Mouse (Mus musculus) neural tube, embryonic 15.5 days (tissue): ENCODE results near the gene Wrap53. TPM values are rescaled to one million over a fixed set of nuclear protein-coding genes. Genes with fewer than 3 reads are reported as not detected.

ENCODE experiments used
- ATAC-seq: fragments of 200-750 bp; cut with Nextera tagmentation; 2 replicates; pipeline ENCODE4 v1.8.0; 2017; ENCODE audit warnings: mild to moderate bottlenecking, moderate TSS enrichment, moderate library complexity; ENCODE audit not compliant: low FRiP score
- H3K27ac ChIP-seq: fragments of 300-500 bp; sonication (generic); replicated peaks from 2 replicates; pipeline ENCODE4 v1.5.1; 2015; ENCODE audit warnings: mild to moderate bottlenecking, inconsistent platforms
- H3K27me3 ChIP-seq: fragments of 300-500 bp; sonication (generic); replicated peaks from 2 replicates; pipeline ENCODE4 v1.6.1; 2015; ENCODE audit warnings: inconsistent platforms
- H3K36me3 ChIP-seq: fragments of 300-500 bp; sonication (generic); 2 replicates; pipeline ENCODE4 v1.6.1; 2015; ENCODE audit warnings: inconsistent platforms
- H3K4me1 ChIP-seq: fragments of 300-500 bp; sonication (generic); 2 replicates; pipeline ENCODE4 v1.6.1; 2015; ENCODE audit warnings: inconsistent platforms
- H3K4me2 ChIP-seq: fragments of 300-500 bp; sonication (generic); 2 replicates; pipeline ENCODE4 v1.6.1; 2015; ENCODE audit warnings: inconsistent platforms, mild to moderate bottlenecking, moderate library complexity
- H3K4me3 ChIP-seq: fragments of 300-500 bp; sonication (generic); replicated peaks from 2 replicates; pipeline ENCODE4 v1.5.1; 2015; ENCODE audit warnings: mild to moderate bottlenecking, inconsistent platforms
- H3K9ac ChIP-seq: fragments of 300-500 bp; sonication (generic); replicated peaks from 2 replicates; pipeline ENCODE4 v1.6.1; 2015; ENCODE audit warnings: mild to moderate bottlenecking, inconsistent platforms
- H3K9me3 ChIP-seq: fragments of 300-500 bp; sonication (generic); replicated peaks from 2 replicates; pipeline ENCODE4 v1.6.1; 2016; ENCODE audit warnings: inconsistent platforms
- WGBS: fragments of 180-500 bp; shearing (Covaris S2); methylation state at CpG from one replicate; pipeline ENCODE4 v1.1.7; 2015; ENCODE audit warnings: mixed read lengths; 5-methylcytosine and 5-hydroxymethylcytosine counted together
- polyA plus RNA-seq: library from polyadenylated mRNA; unstranded; fragments of >200 nt; fragmentation: Nextera tagmentation; extraction: Ambion mirVana; gene quantifications from 2 replicates; pipeline ENCODE4 v1.2.1, GENCODE M21; 2015

Wrap53 gene
- polyA plus RNA-seq, 1 experiment from 2014 or later, result 18.8 TPM

GRCm38 (mm10) chr11:69600098-69600497, 20.0 kb upstream of the Wrap53 start:
- Histone ChIP-seq H3K4me1 (peaks cover 40% of the 10 kb centered on the region), H3K9ac (no peak overlapping the region), H3K36me3 (peaks cover 24% of the 10 kb centered on the region), H3K9me3 (no peaks in the 10 kb centered on the region), H3K4me3 (no peak overlapping the region), H3K27ac (peak overlapping the region; percentile 63), H3K4me2 (peak overlapping the region; percentile 13; the same call in 1 of the 2 replicates), H3K27me3 (no peaks in the 10 kb centered on the region)
- 17% methylated on average over 6 of the region's 6 CpGs for WGBS
- 0 out of 2 replicates have a peak, but pooled peaks have one; percentile 28 for ATAC-seq

GRCm38 (mm10) chr11:69599436-69599835, 19.4 kb upstream of the Wrap53 start:
- no peak for ATAC-seq
- H3K4me2 ChIP-seq, result no peak overlapping the region
- H3K36me3 ChIP-seq, result peaks cover 28% of the 10 kb centered on the region
- H3K9me3 ChIP-seq, result no peaks in the 10 kb centered on the region
- no peak overlapping the region for H3K9ac ChIP-seq
- 9% methylated on average over 9 of the region's 9 CpGs for WGBS
- peaks cover 36% of the 10 kb centered on the region for H3K4me1 ChIP-seq
- H3K27ac ChIP-seq, result peak overlapping the region; percentile 63; the same call in 1 of the 2 replicates
- H3K27me3 ChIP-seq, result no peaks in the 10 kb centered on the region
- H3K4me3 ChIP-seq, result no peak overlapping the region

GRCm38 (mm10) chr11:69594853-69595252, 14.8 kb upstream of the Wrap53 start:
- H3K9ac ChIP-seq, result no peak overlapping the region
- H3K4me1 ChIP-seq, result peaks cover 5% of the 10 kb centered on the region; the same call in 1 of the 2 replicates
- no peaks in the 10 kb centered on the region for H3K9me3 ChIP-seq
- H3K4me2 ChIP-seq, result no peak overlapping the region
- no peak for ATAC-seq
- peaks cover 33% of the 10 kb centered on the region for H3K36me3 ChIP-seq
- H3K27ac ChIP-seq, result no peak overlapping the region
- H3K4me3 ChIP-seq, result no peak overlapping the region
- H3K27me3 ChIP-seq, result no peaks in the 10 kb centered on the region
- WGBS, result 93% methylated on average over 6 of the region's 6 CpGs

GRCm38 (mm10) chr11:69592799-69593198, 12.7 kb upstream of the Wrap53 start:
- peaks cover 50% of the 10 kb centered on the region for H3K36me3 ChIP-seq
- 91% methylated on average over 4 of the region's 4 CpGs for WGBS

GRCm38 (mm10) chr11:69591899-69592637, 12.0 kb upstream of the Wrap53 start:
- H3K4me1 ChIP-seq, result no peaks in the 10 kb centered on the region
- H3K27ac ChIP-seq, result peak overlapping the region; percentile 56; the same call in 1 of the 2 replicates
- no peak overlapping the region for H3K4me3 ChIP-seq
- H3K9ac ChIP-seq, result no peak overlapping the region
- ATAC-seq, result peak; percentile 91
- H3K4me2 ChIP-seq, result no peak overlapping the region
- no peaks in the 10 kb centered on the region for H3K9me3 ChIP-seq
- H3K27me3 ChIP-seq, result no peaks in the 10 kb centered on the region
- WGBS, result 74% methylated on average over 7 of the region's 7 CpGs
- H3K36me3 ChIP-seq, result peaks cover 55% of the 10 kb centered on the region

More at GRCm38 (mm10) chr11:69592799-69593198, 12.7 kb upstream of the Wrap53 start:
- no peak for ATAC-seq
- H3K27me3 ChIP-seq, result no peaks in the 10 kb centered on the region
- no peak overlapping the region for H3K4me3 ChIP-seq
- no peaks in the 10 kb centered on the region for H3K9me3 ChIP-seq
- H3K4me2 ChIP-seq, result no peak overlapping the region
- H3K4me1 ChIP-seq, result no peaks in the 10 kb centered on the region
- peak overlapping the region; percentile 56; the same call in 1 of the 2 replicates for H3K27ac ChIP-seq
- no peak overlapping the region for H3K9ac ChIP-seq

GRCm38 (mm10) chr11:69591424-69591823, 11.4 kb upstream of the Wrap53 start:
- H3K27ac ChIP-seq, result no peak overlapping the region; the same call in 1 of the 2 replicates
- H3K9me3 ChIP-seq, result no peaks in the 10 kb centered on the region
- no peak overlapping the region for H3K9ac ChIP-seq
- peaks cover 55% of the 10 kb centered on the region for H3K36me3 ChIP-seq
- H3K4me1 ChIP-seq, result no peaks in the 10 kb centered on the region
- WGBS, result 88% methylated on average over 3 of the region's 3 CpGs
- H3K27me3 ChIP-seq, result no peaks in the 10 kb centered on the region
- H3K4me3 ChIP-seq, result no peak overlapping the region
- H3K4me2 ChIP-seq, result no peak overlapping the region
- no peak for ATAC-seq

- no peak overlapping the region for H3K4me3 ChIP-seq
- no peak overlapping the region for H3K9ac ChIP-seq
- H3K9me3 ChIP-seq, result no peaks in the 10 kb centered on the region
- H3K4me1 ChIP-seq, result no peaks in the 10 kb centered on the region
- ATAC-seq, result no peak
- WGBS, result 96% methylated on average over 8 of the region's 8 CpGs
- H3K36me3 ChIP-seq, result peaks cover 54% of the 10 kb centered on the region
- H3K27ac ChIP-seq, result no peak overlapping the region
- no peaks in the 10 kb centered on the region for H3K27me3 ChIP-seq
- no peak overlapping the region for H3K4me2 ChIP-seq
Measured at GRCm38 (mm10) chr11:69590622-69591021, 10.6 kb upstream of the Wrap53 start.

- ATAC-seq, result no peak
- Histone ChIP-seq H3K9me3 (no peaks in the 10 kb centered on the region), H3K9ac (no peak overlapping the region)
Measured at GRCm38 (mm10) chr11:69589207-69589834, 9.3 kb upstream of the Wrap53 start.

GRCm38 (mm10) chr11:69585718-69586325, 5.8 kb upstream of the Wrap53 start:
- WGBS, result 81% methylated on average over 7 of the region's 7 CpGs
- Histone ChIP-seq H3K27me3 (no peaks in the 10 kb centered on the region), H3K9ac (no peak overlapping the region), H3K36me3 (peaks cover 33% of the 10 kb centered on the region), H3K4me1 (peaks cover 15% of the 10 kb centered on the region), H3K9me3 (no peaks in the 10 kb centered on the region), H3K4me2 (no peak overlapping the region), H3K4me3 (no peak overlapping the region), H3K27ac (no peak overlapping the region)
- no peak for ATAC-seq

More at GRCm38 (mm10) chr11:69589207-69589834, 9.3 kb upstream of the Wrap53 start:
- no peak overlapping the region for H3K4me3 ChIP-seq
- no peak overlapping the region for H3K27ac ChIP-seq
- H3K4me1 ChIP-seq, result no peaks in the 10 kb centered on the region
- 95% methylated on average over 22 of the region's 22 CpGs for WGBS
- H3K36me3 ChIP-seq, result peaks cover 48% of the 10 kb centered on the region
- no peak overlapping the region for H3K4me2 ChIP-seq
- no peaks in the 10 kb centered on the region for H3K27me3 ChIP-seq

GRCm38 (mm10) chr11:69584937-69585336, 4.9 kb upstream of the Wrap53 start:
- Histone ChIP-seq H3K27ac (no peak overlapping the region), H3K27me3 (no peaks in the 10 kb centered on the region), H3K4me2 (no peak overlapping the region), H3K9me3 (no peaks in the 10 kb centered on the region), H3K4me3 (no peak overlapping the region), H3K4me1 (peaks cover 15% of the 10 kb centered on the region), H3K36me3 (peaks cover 26% of the 10 kb centered on the region), H3K9ac (no peak overlapping the region)
- no peak for ATAC-seq
- WGBS, result 96% methylated on average over 13 of the region's 13 CpGs

GRCm38 (mm10) chr11:69584008-69584407, 4.0 kb upstream of the Wrap53 start:
- no peak overlapping the region for H3K4me3 ChIP-seq
- peaks cover 18% of the 10 kb centered on the region for H3K4me1 ChIP-seq
- no peak for ATAC-seq
- no peak overlapping the region for H3K27ac ChIP-seq
- no peaks in the 10 kb centered on the region for H3K9me3 ChIP-seq
- peaks cover 17% of the 10 kb centered on the region for H3K36me3 ChIP-seq
- WGBS, result 87% methylated on average over 7 of the region's 7 CpGs
- no peak overlapping the region for H3K9ac ChIP-seq
- H3K27me3 ChIP-seq, result no peaks in the 10 kb centered on the region
- H3K4me2 ChIP-seq, result no peak overlapping the region
